Mouse (Mus musculus) telencephalon, adult 2 months (tissue): ENCODE measurements at regions not wholly inside any gene's neighbourhood (a gene's known extent, or its start where the extent isn't known, plus 50 kb on each side); places are given as distances from the start of the nearest gene placed in this dataset.

Experiments
- DNase-seq: peaks from one replicate; pipeline ENCODE4 v3.0.0-alpha.2; 2011; ENCODE audit warnings: low read depth, low spot score

GRCm38 (mm10) chr1:137330634-137331033, 370.4 kb upstream of the Nr5a2 start:
- no peak for DNase-seq

GRCm38 (mm10) chr1:137323884-137324594, 363.8 kb upstream of the Nr5a2 start:
- no peak for DNase-seq

GRCm38 (mm10) chr1:137323035-137323680, 362.9 kb upstream of the Nr5a2 start:
- DNase-seq, result no peak

GRCm38 (mm10) chr1:137302757-137303422, 342.6 kb upstream of the Nr5a2 start:
- DNase-seq, result no peak

GRCm38 (mm10) chr1:137297780-137298569, 337.7 kb upstream of the Nr5a2 start:
- peak; percentile 13 for DNase-seq

- no peak for DNase-seq
Observed at GRCm38 (mm10) chr1:137289456-137289855, 329.2 kb upstream of the Nr5a2 start.

- DNase-seq, result no peak
Observed at GRCm38 (mm10) chr1:137283291-137283690, 323.0 kb upstream of the Nr5a2 start.

- no peak for DNase-seq
Observed at GRCm38 (mm10) chr1:137282457-137282856, 322.2 kb upstream of the Nr5a2 start.

GRCm38 (mm10) chr1:137280391-137281386, 320.4 kb upstream of the Nr5a2 start:
- DNase-seq, result no peak

- no peak for DNase-seq
Observed at GRCm38 (mm10) chr1:137279981-137280380, 319.7 kb upstream of the Nr5a2 start.

- DNase-seq, result no peak
Observed at GRCm38 (mm10) chr1:137270659-137271612, 310.7 kb upstream of the Nr5a2 start.

GRCm38 (mm10) chr1:137262806-137263370, 302.6 kb upstream of the Nr5a2 start:
- no peak for DNase-seq

GRCm38 (mm10) chr1:137262121-137262525, 301.9 kb upstream of the Nr5a2 start:
- DNase-seq, result no peak

- no peak for DNase-seq
Observed at GRCm38 (mm10) chr1:137256294-137256693, 296.0 kb upstream of the Nr5a2 start.

- no peak for DNase-seq
Observed at GRCm38 (mm10) chr1:137255041-137255440, 294.8 kb upstream of the Nr5a2 start.

- DNase-seq, result no peak
Observed at GRCm38 (mm10) chr1:137254634-137255033, 294.4 kb upstream of the Nr5a2 start.

GRCm38 (mm10) chr1:137227098-137227485, 266.8 kb upstream of the Nr5a2 start:
- no peak for DNase-seq

- no peak for DNase-seq
Observed at GRCm38 (mm10) chr1:137226479-137227097, 266.3 kb upstream of the Nr5a2 start.

GRCm38 (mm10) chr1:137225418-137225817, 265.2 kb upstream of the Nr5a2 start:
- peak; percentile 33 for DNase-seq
